Mouse (Mus musculus) kidney, embryonic 14.5 days (tissue): ENCODE results near the gene Slc27a5. TPM values are rescaled to one million over a fixed set of nuclear protein-coding genes. Genes with fewer than 3 reads are reported as not detected.

Experiments
- ATAC-seq: fragments of 200-750 bp; cut with Nextera tagmentation; 2 replicates; pipeline ENCODE4 v1.8.0; 2017; ENCODE audit warnings: moderate number of reproducible peaks, mild to moderate bottlenecking, moderate TSS enrichment, moderate library complexity; ENCODE audit not compliant: low FRiP score, low TSS enrichment
- H3K27ac ChIP-seq: fragments of 300-500 bp; sonication (generic); 2 replicates; pipeline ENCODE4 v1.5.1; 2014; ENCODE audit warnings: low read depth, mild to moderate bottlenecking, low read length, moderate library complexity, mixed read lengths
- H3K27me3 ChIP-seq: fragments of 300-500 bp; sonication (generic); 2 replicates; pipeline ENCODE4 v1.6.1; 2014; ENCODE audit warnings: mild to moderate bottlenecking, low read length; ENCODE audit not compliant: control insufficient read depth, insufficient read depth
- H3K36me3 ChIP-seq: fragments of 300-500 bp; sonication (generic); 2 replicates; pipeline ENCODE4 v1.6.1; 2014; ENCODE audit warnings: low read length, mixed read lengths; ENCODE audit not compliant: control insufficient read depth, insufficient read depth
- H3K4me1 ChIP-seq: fragments of 300-500 bp; sonication (generic); 2 replicates; pipeline ENCODE4 v1.6.1; 2014; ENCODE audit warnings: low read length, mixed read lengths; ENCODE audit not compliant: control insufficient read depth, insufficient read depth
- H3K4me2 ChIP-seq: fragments of 300-500 bp; sonication (generic); replicated peaks from 2 replicates; pipeline ENCODE4 v1.6.1; 2014; ENCODE audit warnings: low read depth, mild to moderate bottlenecking, low read length
- H3K4me3 ChIP-seq: fragments of 300-500 bp; sonication (generic); 2 replicates; pipeline ENCODE4 v1.5.1; 2014; ENCODE audit warnings: mild to moderate bottlenecking, low read length
- H3K9ac ChIP-seq: fragments of 300-500 bp; sonication (generic); 2 replicates; pipeline ENCODE4 v1.6.1; 2014; ENCODE audit warnings: low read depth, mild to moderate bottlenecking, low read length, moderate library complexity
- H3K9me3 ChIP-seq: fragments of 300-500 bp; sonication (generic); 2 replicates; pipeline ENCODE4 v1.6.1; 2016; ENCODE audit warnings: low read length; ENCODE audit not compliant: control insufficient read depth
- WGBS: fragments of 180-500 bp; shearing (Covaris S2); extraction: QIAGEN DNeasy Blood & Tissue Kit; methylation state at CpG from one replicate; pipeline ENCODE4 v1.1.7; 2014; 5-methylcytosine and 5-hydroxymethylcytosine counted together
- polyA plus RNA-seq: library from polyadenylated mRNA; unstranded; fragments of >200 nt; fragmentation: Nextera tagmentation; extraction: Ambion mirVana; gene quantifications from 2 replicates; pipeline ENCODE4 v1.2.1, GENCODE M21; 2014

Gene Slc27a5
- polyA plus RNA-seq, 1 experiment from 2014 or later: not detected

DNA sequence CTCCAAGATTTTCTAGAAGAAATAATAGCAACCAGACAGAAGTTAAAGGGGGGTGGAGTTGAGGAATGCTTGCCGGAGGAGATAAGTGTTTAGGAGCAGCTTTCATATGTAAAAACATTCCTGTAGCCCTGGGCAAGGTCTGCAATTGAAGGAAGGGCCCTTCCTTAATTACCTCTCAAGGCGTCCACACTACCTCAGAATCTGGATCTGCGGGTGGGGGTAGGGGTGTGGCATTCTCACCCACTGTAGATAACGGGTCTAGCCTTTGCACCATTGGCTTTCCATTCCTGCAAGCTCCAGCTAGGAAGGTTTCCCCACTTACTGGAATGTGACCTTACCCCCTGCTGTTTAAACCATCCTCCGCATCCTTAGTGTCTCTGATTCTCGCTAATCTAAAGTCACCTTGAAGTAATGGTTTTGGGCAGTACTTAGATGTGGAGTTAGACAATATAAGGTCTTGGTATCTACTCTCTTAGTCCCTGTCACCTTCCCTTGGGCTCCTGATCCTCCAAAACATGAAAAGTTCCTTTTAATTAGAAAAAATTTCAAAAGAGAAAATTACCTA is 16.4 kb upstream of the Slc27a5 start:
- no peaks in the 10 kb centered on the region for H3K4me1 ChIP-seq
- no peaks in the 10 kb centered on the region for H3K36me3 ChIP-seq
- H3K9ac ChIP-seq: no peak overlapping the region
- no peak for ATAC-seq
- no peaks in the 10 kb centered on the region for H3K27me3 ChIP-seq
- H3K27ac ChIP-seq: no peak overlapping the region
- 41% methylated on average over 6 of the region's 6 CpGs for WGBS
- no peak overlapping the region for H3K4me2 ChIP-seq
- no peak overlapping the region for H3K4me3 ChIP-seq
- H3K9me3 ChIP-seq: no peaks in the 10 kb centered on the region

DNA sequence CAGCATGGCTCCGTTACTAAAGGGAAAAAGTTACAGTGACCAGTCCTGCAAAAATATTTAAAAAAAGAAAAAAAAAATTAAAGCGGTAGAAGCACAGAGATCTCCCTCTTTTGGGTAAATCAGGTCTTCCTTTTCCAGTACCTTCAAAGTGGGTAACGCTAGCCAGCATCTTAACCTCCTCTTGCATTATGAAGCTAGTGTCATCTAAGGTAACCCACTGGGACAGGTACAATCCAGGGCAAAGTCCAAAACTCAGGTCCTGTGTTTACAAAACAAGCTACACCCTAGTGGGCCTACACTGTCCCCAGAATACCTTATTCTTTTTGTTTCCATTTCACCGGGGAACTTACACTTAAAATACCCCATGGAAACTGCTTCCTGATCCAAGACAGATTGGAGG is 15.7 kb upstream of the Slc27a5 start:
- Histone ChIP-seq H3K4me3 (no peak overlapping the region), H3K27me3 (no peaks in the 10 kb centered on the region)
- 60% methylated on average over 4 of the region's 4 CpGs for WGBS

DNA sequence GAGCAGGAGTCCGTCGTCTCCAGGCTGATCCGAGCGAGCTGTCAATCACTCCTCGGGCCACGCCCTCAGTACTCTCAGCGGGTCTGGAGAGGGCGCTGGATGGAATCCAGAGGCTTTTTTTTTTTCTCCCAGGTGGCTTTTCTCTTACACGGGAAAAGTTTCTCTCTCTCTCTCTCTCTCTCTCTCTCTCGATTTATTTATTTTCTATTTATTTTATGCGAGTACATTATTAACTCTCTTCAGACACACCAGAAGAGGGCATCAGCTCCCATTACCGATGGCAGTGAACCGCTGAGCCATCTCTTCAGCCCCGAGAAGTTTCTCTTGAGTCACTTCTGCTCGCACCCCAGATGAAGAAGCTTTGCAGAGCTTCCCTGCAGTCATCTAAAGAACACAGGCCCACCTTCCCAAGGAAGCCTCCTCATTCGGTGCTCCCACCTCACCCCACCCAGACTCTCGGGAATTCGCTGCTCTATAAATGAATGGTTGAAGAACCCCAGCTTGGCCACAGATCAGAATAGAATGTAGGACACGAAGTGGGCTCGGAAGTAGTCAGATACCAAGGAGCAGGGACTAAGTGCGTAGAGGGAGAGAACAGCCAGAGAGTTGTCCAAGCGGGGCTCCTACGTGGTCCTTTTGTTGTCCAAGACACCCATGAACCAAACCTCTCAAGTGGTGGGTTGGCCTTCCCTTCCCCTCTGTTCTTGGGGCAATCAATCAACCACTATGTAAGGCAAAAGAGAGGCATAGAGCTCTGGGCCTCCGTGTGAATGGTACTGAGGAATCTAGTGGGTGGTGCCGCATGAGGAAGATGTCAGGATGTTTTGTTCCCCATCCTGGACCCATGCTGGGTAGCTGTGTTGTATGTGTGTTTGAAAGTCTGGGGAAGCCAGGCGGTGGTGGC is 12.3 kb upstream of the Slc27a5 start, which contains the start of gene Zbtb45:
TSS of gene Zbtb45 (minus strand) at position 30 of the 904 bp plus-strand sequence.
- H3K4me2 ChIP-seq: peak within 1 kb of the TSS; percentile 62
- no peaks in the 10 kb centered on the region for H3K27me3 ChIP-seq
- H3K36me3 ChIP-seq: peaks cover 19% of the 10 kb centered on the region; the same call in 1 of the 2 replicates
- peak within 1 kb of the TSS; percentile 70 for H3K4me3 ChIP-seq
- peaks cover 3% of the 10 kb centered on the region; the same call in 1 of the 2 replicates for H3K4me1 ChIP-seq
- no peaks in the 10 kb centered on the region for H3K9me3 ChIP-seq
- peak within 1 kb of the TSS; percentile 76 for H3K9ac ChIP-seq
- peak within 1 kb of the TSS; percentile 97 for H3K27ac ChIP-seq
- peak; percentile 1; the same call in 1 of the 2 replicates for ATAC-seq
- WGBS: 14% methylated on average over 26 of the region's 26 CpGs

More for the DNA sequence above, 15.7 kb upstream of the Slc27a5 start:
- Histone ChIP-seq H3K4me2 (no peak overlapping the region), H3K36me3 (no peaks in the 10 kb centered on the region), H3K4me1 (no peaks in the 10 kb centered on the region; the same call in 1 of the 2 replicates), H3K9me3 (no peaks in the 10 kb centered on the region), H3K9ac (no peak overlapping the region), H3K27ac (no peak overlapping the region)
- ATAC-seq: no peak

GRCm38 (mm10) chr7:13009143-13010004 is 11.4 kb upstream of the Slc27a5 start:
- H3K4me1 ChIP-seq: peaks cover 3% of the 10 kb centered on the region; the same call in 1 of the 2 replicates
- peak; percentile 93 for ATAC-seq
- H3K9ac ChIP-seq: peak overlapping the region; percentile 76
- under 1% methylated on average over 42 of the region's 42 CpGs for WGBS
- H3K27me3 ChIP-seq: no peaks in the 10 kb centered on the region
- H3K9me3 ChIP-seq: no peaks in the 10 kb centered on the region
- H3K4me2 ChIP-seq: peak overlapping the region; percentile 62
- peak overlapping the region; percentile 70 for H3K4me3 ChIP-seq
- H3K36me3 ChIP-seq: peaks cover 19% of the 10 kb centered on the region; the same call in 1 of the 2 replicates
- H3K27ac ChIP-seq: peak overlapping the region; percentile 97

DNA sequence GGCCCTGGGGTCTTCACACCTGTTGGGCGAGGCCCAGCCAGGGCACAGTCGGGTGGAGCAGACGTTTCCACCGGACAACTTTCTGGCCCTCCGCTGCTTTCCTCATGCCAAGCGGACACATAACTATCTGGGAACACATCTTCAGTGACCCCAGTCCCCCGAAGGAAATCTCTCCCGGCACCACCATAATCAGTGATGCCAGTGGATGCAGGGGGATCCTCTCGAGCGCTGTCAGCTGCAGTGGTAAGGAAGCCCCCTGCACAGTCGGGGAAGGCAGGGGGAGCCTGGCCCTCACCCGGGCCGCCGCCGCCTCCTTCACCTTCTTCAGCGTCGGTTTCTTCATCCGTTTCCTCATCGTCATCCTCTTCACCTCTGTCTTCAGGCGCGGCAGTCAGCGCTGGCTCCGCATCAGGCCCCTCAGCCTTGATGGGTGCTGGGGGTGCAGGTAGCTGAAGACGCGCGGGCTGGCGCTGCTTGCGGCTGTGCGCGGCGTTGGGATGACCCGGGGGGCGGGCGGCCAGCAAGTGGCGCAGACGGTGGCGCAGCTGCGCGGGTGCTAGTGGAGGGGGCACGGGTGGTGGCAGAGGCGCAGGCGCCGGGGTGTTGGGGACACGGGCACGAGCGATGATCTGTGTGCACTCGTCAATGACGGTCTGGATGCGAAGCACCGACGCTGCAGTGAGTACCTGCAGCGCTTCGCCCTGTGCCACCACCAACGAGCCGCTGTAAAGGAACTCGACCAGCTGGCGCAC is 9.5 kb upstream of the Slc27a5 start:
- WGBS: 38% methylated on average over 57 of the region's 57 CpGs
- Histone ChIP-seq H3K4me2 (peak overlapping the region; percentile 40), H3K4me3 (peak overlapping the region; percentile 27), H3K36me3 (peaks cover 19% of the 10 kb centered on the region; the same call in 1 of the 2 replicates), H3K9ac (peak overlapping the region; percentile 44; the same call in 1 of the 2 replicates), H3K9me3 (no peaks in the 10 kb centered on the region), H3K4me1 (peaks cover 3% of the 10 kb centered on the region; the same call in 1 of the 2 replicates), H3K27ac (no peak overlapping the region), H3K27me3 (no peaks in the 10 kb centered on the region)
- ATAC-seq: no peak

DNA sequence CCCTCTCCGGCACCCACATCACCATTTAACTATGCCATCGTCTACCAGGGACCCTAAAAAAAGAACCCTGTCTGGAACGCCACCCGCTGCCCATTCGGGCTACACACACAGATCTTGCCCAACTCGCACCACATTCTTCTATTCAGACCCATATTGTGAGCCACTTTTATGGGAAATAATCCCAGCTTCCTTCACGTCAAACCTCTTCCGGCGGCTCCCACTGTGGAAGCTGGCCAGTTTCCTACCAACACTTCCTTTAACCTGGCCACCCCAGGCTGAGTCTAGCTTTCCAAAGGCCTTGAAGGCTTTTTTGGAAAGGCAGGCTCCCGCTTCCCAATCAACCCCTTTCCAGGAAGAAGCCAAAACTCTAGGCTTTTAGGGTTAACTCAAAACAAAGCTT is 8.5 kb upstream of the Slc27a5 start:
- ATAC-seq: no peak
- no peak overlapping the region for H3K4me2 ChIP-seq

GRCm38 (mm10) chr7:13006011-13006410 is 8.0 kb upstream of the Slc27a5 start:
- Histone ChIP-seq H3K4me2 (no peak overlapping the region), H3K9me3 (no peaks in the 10 kb centered on the region), H3K27me3 (no peaks in the 10 kb centered on the region), H3K9ac (no peak overlapping the region), H3K36me3 (peaks cover 19% of the 10 kb centered on the region; the same call in 1 of the 2 replicates), H3K27ac (no peak overlapping the region), H3K4me3 (no peak overlapping the region), H3K4me1 (peaks cover 3% of the 10 kb centered on the region; the same call in 1 of the 2 replicates)
- ATAC-seq: no peak
- WGBS: 91% methylated on average over 17 of the region's 17 CpGs

More for the DNA sequence above, 8.5 kb upstream of the Slc27a5 start:
- H3K9ac ChIP-seq: no peak overlapping the region
- no peaks in the 10 kb centered on the region for H3K9me3 ChIP-seq
- H3K27me3 ChIP-seq: no peaks in the 10 kb centered on the region
- H3K4me3 ChIP-seq: no peak overlapping the region; the same call in 1 of the 2 replicates
- peaks cover 3% of the 10 kb centered on the region; the same call in 1 of the 2 replicates for H3K4me1 ChIP-seq
- H3K27ac ChIP-seq: no peak overlapping the region; the same call in 1 of the 2 replicates
- WGBS: 88% methylated on average over 10 of the region's 10 CpGs
- H3K36me3 ChIP-seq: peaks cover 19% of the 10 kb centered on the region; the same call in 1 of the 2 replicates

DNA sequence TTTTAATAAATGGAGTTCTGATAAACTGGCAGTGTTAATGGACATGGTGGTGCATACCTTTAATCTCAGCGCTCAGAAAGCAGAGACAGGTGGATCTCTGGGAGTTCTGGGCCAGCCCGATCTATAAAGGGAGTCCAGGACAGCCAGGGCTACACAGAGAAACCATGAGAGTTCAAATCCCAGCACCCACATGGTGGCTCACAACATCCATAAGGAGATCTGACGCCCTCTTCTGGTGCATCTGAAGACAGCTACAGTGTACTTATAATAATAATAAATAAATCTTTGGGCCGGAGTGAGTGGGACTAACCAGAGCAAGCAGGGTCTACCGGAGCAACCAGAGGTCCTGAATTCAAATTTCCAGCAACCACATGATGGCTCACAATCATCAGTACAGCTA is 5.4 kb upstream of the Slc27a5 start:
- no peak overlapping the region for H3K9ac ChIP-seq
- no peaks in the 10 kb centered on the region for H3K9me3 ChIP-seq
- no peak overlapping the region for H3K4me2 ChIP-seq
- peaks cover 19% of the 10 kb centered on the region; the same call in 1 of the 2 replicates for H3K36me3 ChIP-seq
- peaks cover 3% of the 10 kb centered on the region; the same call in 1 of the 2 replicates for H3K4me1 ChIP-seq
- WGBS: 79% methylated on average over 5 of the region's 5 CpGs
- no peak overlapping the region for H3K27ac ChIP-seq
- ATAC-seq: no peak
- no peaks in the 10 kb centered on the region for H3K27me3 ChIP-seq
- H3K4me3 ChIP-seq: no peak overlapping the region
